Mouse (Mus musculus) retina, postnatal 7 days (tissue): Measurements from ENCODE around the gene Ephb2.

Experiments
- DNase-seq: peaks from one replicate; pipeline ENCODE4 v3.0.0-alpha.2; 2012; ENCODE audit warnings: low read depth, low spot score

Ephb2 gene

GRCm38 (mm10) chr4:136732536-136733121 lies 103.2 kb downstream of the Ephb2 start:
- DNase-seq = no peak

DNA sequence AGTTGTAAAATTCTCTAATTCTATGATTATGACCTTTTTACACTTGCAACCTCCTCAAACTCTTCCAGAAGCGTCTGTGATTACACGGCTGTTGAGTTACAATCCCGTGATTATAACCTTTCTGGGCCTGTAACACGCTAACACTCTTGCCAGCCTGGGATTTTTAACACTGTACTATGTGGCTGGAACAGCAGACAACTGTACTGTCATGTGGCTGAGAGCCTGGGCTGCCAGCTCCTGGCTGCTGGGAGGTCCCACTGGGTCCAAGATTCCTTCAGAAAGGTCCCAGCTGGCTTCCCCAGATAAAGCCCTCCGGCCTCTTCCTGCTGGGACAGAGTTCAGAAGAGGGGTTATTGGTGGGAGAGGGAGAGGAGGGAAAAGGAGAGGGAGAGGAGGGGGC lies 104.0 kb downstream of the Ephb2 start:
- DNase-seq = no peak

DNA sequence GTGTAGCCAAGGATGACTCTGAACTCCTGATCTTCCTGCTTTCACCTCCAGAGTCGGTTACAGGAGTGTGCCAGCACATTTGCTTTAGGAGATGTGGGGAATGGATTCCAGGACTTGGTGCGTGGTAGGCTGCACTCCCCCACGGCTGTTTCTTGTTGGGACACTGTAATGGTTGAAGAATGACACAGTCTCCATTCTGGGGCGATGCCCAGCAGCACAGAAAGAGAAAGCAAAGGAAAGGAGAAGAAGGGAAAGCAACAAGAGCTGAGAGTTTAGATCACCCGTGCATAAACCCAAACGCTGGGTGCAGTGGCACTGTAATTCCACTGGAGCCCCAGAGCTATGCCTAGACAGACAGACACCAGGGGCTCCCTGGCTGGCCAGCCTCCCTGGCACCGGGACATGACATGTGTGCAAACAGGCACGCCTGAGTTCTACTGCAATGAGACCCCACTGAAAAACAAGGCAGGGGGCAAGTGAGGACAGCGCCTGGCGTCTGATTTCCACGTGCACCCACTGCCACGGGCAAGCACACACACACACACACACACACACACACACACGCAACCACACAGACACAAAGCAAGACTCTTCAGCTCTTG lies 104.7 kb downstream of the Ephb2 start:
- no peak for DNase-seq

- no peak for DNase-seq
Observed at GRCm38 (mm10) chr4:136730501-136730900, 105.3 kb downstream of the Ephb2 start.

GRCm38 (mm10) chr4:136729574-136729973 lies 106.2 kb downstream of the Ephb2 start:
- DNase-seq = no peak

DNA sequence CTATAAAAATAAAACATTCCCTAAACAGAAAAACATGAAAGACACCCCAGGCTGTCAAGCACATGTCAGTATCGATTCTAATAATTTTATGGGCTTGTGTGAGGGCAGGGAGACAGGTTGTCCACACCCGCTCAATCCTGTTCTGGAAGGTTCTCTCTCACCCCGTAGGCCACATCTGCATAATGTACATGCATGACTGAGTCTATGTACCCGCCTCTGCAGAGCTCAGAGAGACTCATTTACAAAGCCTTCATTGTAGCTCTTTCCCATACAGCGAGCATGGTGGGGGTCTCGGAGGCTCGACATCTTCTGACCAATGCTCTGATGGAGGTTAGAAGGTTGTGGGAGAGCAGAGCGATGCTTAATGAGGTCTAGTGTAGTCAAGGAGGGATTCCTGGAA lies 108.8 kb downstream of the Ephb2 start:
- DNase-seq = no peak

GRCm38 (mm10) chr4:136724731-136725130 lies 111.1 kb downstream of the Ephb2 start:
- no peak for DNase-seq

- no peak for DNase-seq
Observed at GRCm38 (mm10) chr4:136722361-136723082, 113.3 kb downstream of the Ephb2 start.

- DNase-seq = no peak
Observed at GRCm38 (mm10) chr4:136721937-136722336, 113.9 kb downstream of the Ephb2 start.

- no peak for DNase-seq
Observed at GRCm38 (mm10) chr4:136720025-136720424, 115.8 kb downstream of the Ephb2 start.

DNA sequence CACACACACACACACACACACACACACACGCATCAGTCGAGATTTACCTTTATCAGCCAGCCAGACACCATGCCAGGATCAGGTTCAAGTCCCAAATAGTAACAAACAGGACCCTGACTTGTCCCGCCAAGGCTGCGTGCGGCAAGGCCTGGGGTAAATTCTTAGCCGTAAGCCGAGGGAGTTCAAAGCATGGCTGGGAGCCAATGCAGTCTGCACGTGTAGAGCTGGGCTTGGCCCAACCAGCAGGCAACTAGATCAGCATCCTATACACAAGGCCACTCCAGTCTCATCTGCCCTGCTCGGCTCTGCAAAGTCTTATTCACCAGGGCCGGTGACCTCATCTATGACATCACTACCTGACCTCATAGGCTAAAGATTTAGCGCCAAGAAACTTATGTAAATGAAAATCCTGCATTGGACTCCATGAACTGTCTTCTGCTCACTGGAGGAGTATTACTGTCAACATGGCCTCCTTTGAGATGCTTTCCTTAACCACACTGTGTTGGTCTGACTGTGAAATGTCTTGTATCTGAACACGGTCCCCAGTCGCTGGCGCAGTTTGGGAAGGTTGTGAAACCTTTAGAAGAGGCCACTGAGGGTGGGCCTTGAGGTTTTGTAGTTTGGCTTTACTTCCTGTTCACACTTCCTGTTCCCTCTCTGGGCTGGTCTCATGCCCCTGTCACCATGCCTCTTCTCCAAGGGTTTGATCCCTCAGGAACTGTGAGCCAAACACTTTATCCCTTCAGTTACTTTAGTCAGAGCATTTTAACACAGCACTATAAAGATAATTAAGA lies 117.4 kb downstream of the Ephb2 start:
- DNase-seq = no peak

DNA sequence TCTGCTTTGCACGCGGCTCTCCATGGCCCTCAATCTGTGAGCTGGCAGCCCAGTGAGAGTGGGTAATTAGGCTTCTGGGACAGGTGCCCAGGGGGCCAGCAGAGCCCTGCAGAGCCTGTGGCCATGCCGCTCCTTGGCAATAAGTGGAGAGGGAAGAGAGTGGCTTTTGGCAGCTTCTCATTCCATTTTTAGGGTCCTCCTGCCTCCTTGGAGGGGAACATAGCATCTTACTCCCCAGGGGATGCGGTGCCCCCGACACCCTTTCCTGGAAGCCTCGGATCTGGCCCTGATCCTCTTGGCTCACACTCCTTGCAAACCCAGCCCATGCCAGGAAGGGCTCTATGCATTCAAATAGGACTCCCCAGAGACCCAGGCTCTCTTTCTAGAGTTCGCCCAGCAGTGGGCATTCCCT lies 119.2 kb downstream of the Ephb2 start:
- no peak for DNase-seq

DNA sequence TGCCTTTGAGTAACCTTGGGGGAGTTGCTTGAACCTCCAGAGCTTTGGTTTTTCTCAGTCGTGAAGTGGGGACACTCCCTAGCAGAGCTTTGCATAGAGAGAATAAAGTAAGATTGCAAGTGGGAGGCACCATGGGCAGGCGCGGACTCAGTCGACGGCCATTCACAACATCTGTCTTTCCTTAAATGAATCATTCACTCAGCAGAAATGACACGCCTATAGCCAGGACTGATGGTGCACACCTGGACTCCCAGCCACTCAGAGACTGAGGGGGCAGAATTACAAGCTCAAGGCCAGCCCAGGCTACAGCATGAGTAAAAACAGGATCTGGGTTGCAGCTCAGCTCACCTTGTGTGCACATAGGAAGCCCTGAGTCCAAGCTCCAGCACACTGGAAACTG lies 121.3 kb downstream of the Ephb2 start:
- DNase-seq = no peak

GRCm38 (mm10) chr4:136713889-136714288 lies 121.9 kb downstream of the Ephb2 start:
- DNase-seq = no peak

DNA sequence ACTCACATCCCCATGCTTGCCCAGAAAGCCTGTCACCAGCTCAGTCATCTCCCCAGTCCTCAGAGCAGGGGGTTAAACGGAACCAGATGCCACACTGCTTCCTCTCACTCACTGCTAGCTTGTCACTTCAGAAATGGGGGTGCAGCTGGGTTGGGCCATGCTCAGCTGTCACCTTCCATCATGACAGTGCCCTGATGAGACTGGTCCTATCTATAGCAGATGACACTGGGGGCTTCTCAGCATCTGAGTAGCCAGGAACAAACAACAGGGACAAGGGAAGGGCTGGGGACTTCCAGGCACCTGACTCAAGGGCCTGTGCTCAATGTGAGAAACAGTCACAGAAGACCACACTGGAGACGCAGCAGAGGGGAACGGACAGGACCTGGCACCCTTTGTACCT lies 122.4 kb downstream of the Ephb2 start:
- DNase-seq = no peak

GRCm38 (mm10) chr4:136711985-136712768 lies 123.6 kb downstream of the Ephb2 start:
- no peak for DNase-seq

DNA sequence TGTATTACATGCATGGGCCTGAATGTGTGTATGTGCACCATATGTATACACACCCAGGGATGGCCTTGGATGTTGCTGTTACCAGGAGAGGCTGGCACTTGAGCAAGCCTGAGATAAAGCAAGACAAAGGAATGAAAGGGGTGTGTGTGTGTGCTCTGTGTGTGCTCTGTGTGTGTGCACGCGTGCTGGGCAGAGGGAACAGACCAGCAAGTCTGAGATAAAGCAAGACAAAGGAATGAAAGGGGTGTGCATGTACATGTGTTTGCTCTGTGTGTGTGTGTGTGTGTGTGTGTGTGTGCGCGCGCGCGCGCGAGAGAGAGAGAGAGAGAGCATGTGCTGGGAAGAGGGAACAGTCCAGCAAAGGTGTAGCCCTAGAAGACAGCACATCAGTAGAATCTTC lies 125.4 kb downstream of the Ephb2 start:
- no peak for DNase-seq

DNA sequence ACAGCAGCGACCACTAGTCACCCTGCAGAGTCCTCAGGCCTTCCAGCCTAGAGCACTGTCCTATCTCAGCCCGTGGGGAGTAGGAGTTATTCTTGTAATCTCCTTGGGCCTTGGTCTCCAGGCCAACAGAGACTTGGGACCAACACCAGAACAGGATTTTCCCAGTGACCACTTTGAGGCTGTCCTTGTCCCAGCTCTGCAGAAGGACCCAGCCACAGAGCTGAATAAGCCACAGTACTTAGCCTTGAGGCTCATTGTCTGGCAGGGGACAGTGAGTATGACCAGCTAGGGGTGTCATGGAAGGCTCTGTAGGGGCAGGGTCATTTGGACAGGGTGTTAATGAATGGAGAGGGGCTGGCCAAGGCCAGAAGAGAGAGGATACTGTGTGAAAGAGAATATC lies 126.8 kb downstream of the Ephb2 start:
- no peak for DNase-seq

DNA sequence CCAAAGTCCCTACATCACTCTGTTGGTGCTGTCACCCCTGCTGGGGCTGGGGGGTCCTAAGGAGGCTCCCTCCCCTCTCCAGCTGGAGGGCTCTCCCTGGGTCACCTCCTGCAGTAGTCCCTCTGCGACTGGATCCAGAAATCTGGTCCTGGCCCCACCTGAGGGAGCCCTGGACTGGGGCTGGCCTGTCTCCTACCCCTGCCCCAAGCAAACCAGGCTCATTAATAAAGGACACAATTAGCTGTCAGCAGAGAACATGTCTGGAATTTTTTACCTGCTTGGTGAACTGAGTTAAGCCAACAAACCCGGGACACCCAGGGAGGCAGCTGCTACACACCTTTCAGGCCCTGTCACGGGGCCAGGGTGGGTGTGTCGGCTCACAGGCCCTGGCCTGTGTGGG lies 129.1 kb downstream of the Ephb2 start:
- DNase-seq = no peak

- DNase-seq = no peak
Observed at GRCm38 (mm10) chr4:136705091-136705490, 130.7 kb downstream of the Ephb2 start.

DNA sequence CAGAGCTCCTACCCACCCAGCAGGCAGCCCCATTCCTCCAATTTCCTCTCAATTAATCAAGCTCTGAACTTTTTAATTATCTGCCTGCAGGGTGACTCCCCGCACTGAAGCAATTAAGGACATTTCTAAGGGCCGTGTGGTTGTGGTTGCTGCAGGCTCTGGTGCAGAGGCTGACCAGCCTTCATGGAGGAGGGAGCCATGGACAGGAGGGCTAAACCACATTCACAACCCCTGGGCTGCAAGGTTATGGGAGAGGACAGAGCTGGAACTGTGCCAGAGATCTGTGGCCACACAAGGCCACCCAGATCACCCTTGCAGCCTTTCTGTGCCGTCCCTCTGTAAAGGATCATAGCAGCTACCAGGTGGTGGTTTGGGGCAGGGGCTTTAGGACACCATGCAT lies 131.2 kb downstream of the Ephb2 start:
- no peak for DNase-seq

DNA sequence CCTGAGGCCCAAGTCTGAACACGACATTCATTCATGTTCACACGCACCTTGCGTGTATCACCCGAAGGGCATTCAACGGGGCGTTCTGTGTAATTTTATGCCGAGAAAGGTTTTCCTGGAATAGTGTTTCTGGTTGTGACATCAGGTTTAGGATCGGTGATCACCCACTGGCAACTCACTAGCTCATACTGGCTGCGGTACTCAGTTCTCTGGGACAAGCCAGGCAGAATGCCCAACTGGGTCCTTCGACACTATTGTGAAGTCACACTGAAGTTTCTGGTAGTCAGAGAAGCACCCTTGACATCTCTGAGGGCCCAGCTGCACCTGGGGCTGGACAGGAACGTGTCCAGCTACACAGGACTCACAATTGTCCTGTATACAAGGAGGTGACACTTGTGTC lies 132.4 kb downstream of the Ephb2 start:
- DNase-seq = no peak
